Mouse (Mus musculus) induced T-regulatory cell, adult 2 months (primary cell): ENCODE data around the gene Macf1.

Experiments
- DNase-seq: peaks from one replicate; pipeline ENCODE4 v3.0.0-alpha.2; 2012; ENCODE audit warnings: low read depth

Macf1 gene

GRCm38 (mm10) chr4:123407792-123408191 lies 276.4 kb downstream of the Macf1 start:
- no peak for DNase-seq

- DNase-seq, result no peak
Measured at GRCm38 (mm10) chr4:123404056-123404455, 280.1 kb downstream of the Macf1 start.

- no peak for DNase-seq
Measured at GRCm38 (mm10) chr4:123402244-123402643, 281.9 kb downstream of the Macf1 start.

GRCm38 (mm10) chr4:123401265-123401664 lies 282.9 kb downstream of the Macf1 start:
- no peak for DNase-seq

GRCm38 (mm10) chr4:123397643-123398434 lies 286.3 kb downstream of the Macf1 start:
- no peak for DNase-seq

GRCm38 (mm10) chr4:123397049-123397448 lies 287.1 kb downstream of the Macf1 start:
- no peak for DNase-seq

GRCm38 (mm10) chr4:123395435-123396000 lies 288.6 kb downstream of the Macf1 start:
- DNase-seq, result peak; percentile 28

GRCm38 (mm10) chr4:123394878-123395277 lies 289.3 kb downstream of the Macf1 start:
- DNase-seq, result no peak

GRCm38 (mm10) chr4:123394269-123394668 lies 289.9 kb downstream of the Macf1 start:
- DNase-seq, result no peak

- no peak for DNase-seq
Measured at GRCm38 (mm10) chr4:123393004-123393403, 291.2 kb downstream of the Macf1 start.

- peak; percentile 74 for DNase-seq
Measured at GRCm38 (mm10) chr4:123392187-123392586, 292.0 kb downstream of the Macf1 start.

- no peak for DNase-seq
Measured at GRCm38 (mm10) chr4:123385028-123385427, 299.1 kb downstream of the Macf1 start.

GRCm38 (mm10) chr4:123383173-123383572 lies 301.0 kb downstream of the Macf1 start:
- DNase-seq, result no peak

GRCm38 (mm10) chr4:123382051-123382450 lies 302.1 kb downstream of the Macf1 start:
- DNase-seq, result no peak

- no peak for DNase-seq
Measured at GRCm38 (mm10) chr4:123381598-123381997, 302.6 kb downstream of the Macf1 start.

GRCm38 (mm10) chr4:123376031-123376430 lies 308.1 kb downstream of the Macf1 start:
- no peak for DNase-seq

- no peak for DNase-seq
Measured at GRCm38 (mm10) chr4:123374316-123375008, 309.7 kb downstream of the Macf1 start.

- no peak for DNase-seq
Measured at GRCm38 (mm10) chr4:123363555-123363954, 320.6 kb downstream of the Macf1 start.

- no peak for DNase-seq
Measured at GRCm38 (mm10) chr4:123360771-123361170, 323.4 kb downstream of the Macf1 start.

GRCm38 (mm10) chr4:123358613-123359012 lies 325.5 kb downstream of the Macf1 start:
- no peak for DNase-seq

GRCm38 (mm10) chr4:123355941-123356340 lies 328.2 kb downstream of the Macf1 start:
- no peak for DNase-seq

GRCm38 (mm10) chr4:123353271-123353877 lies 330.8 kb downstream of the Macf1 start:
- DNase-seq, result no peak

GRCm38 (mm10) chr4:123343471-123343789 lies 340.7 kb downstream of the Macf1 start:
- no peak for DNase-seq
